Mouse (Mus musculus): ENCODE data around the gene Lbhd2.

- no peak for TF ChIP-seq POLR2A (IDR thresholded peaks at IDR 0.05; ENCODE audit: control insufficient read depth, low read depth, low read length)
- TF ChIP-seq CTCF (IDR thresholded peaks at IDR 0.05; ENCODE audit: control insufficient read depth, insufficient read depth, insufficient replicate concordance, low read depth, low read length), result no peak
Observed at GRCm38 (mm10) chr12:111419918-111420317, 13.3 kb downstream of the Lbhd2 start.
